Comparison of ENCODE assay signal across 12 mouse cellular contexts in genomic region chr17:3338821-3339220, GRCm38 (mm10). TPM values are rescaled to one million over a fixed set of nuclear protein-coding genes. Genes with fewer than 3 reads are reported as not detected.
A peak's percentile ranks its signal among the peaks of the same experiment; 100 is the strongest.
DNase-seq lines count a peak whose midpoint lies in the region; ATAC-seq and TF ChIP-seq lines count a peak whose summit lies in the region.
"Had no signal": no experiment of that assay in that cellular context is flagged by ENCODE, and none has a peak within 500 bp of the region (broad histone marks: within the 10 kb centered on the region; RNA-seq: fewer than 3 reads in every experiment).

No protein-coding gene starts in this region.

- no peak overlapping the region for H3K4me2 ChIP-seq in kidney, embryonic 14.5 days (replicated peaks; ENCODE audit: low read depth, low read length)
- no peak overlapping the region for H3K4me2 ChIP-seq in forebrain, embryonic 12.5 days
- no peak overlapping the region for H3K4me2 ChIP-seq in limb, embryonic 15.5 days

- H3K4me1 ChIP-seq in kidney, embryonic 14.5 days (ENCODE audit: control insufficient read depth, insufficient read depth, low read length): peaks cover 22% of the 10 kb centered on the region
- 0 out of 2 replicates have a peak, but pooled peaks cover 5% of the 10 kb centered on the region for H3K4me1 ChIP-seq in forebrain, embryonic 12.5 days
- peaks cover 40% of the 10 kb centered on the region for H3K4me1 ChIP-seq in limb, embryonic 15.5 days
- H3K4me1 ChIP-seq: heart, embryonic 10.5 days had no signal

- no peak overlapping the region for H3K9ac ChIP-seq in kidney, embryonic 14.5 days (ENCODE audit: low read depth, low read length)
- no peak overlapping the region for H3K9ac ChIP-seq in forebrain, embryonic 12.5 days
- H3K9ac ChIP-seq in limb, embryonic 15.5 days: no peak overlapping the region
- H3K9ac ChIP-seq: liver, embryonic 14.5 days had no signal

- no peak overlapping the region for H3K4me3 ChIP-seq in kidney, embryonic 14.5 days (ENCODE audit: low read length)
- no peak overlapping the region for H3K4me3 ChIP-seq in C2C12 (ENCODE audit: insufficient read depth, poor library complexity, severe bottlenecking)
- H3K4me3 ChIP-seq in forebrain, embryonic 12.5 days (replicated peaks): no peak overlapping the region
- no peak overlapping the region for H3K4me3 ChIP-seq in limb, embryonic 15.5 days
- H3K4me3 ChIP-seq: erythroblast, embryonic 14.5 days; heart, embryonic 10.5 days had no signal

- no peaks in the 10 kb centered on the region for H3K36me3 ChIP-seq in kidney, embryonic 14.5 days (ENCODE audit: control insufficient read depth, insufficient read depth, low read length)
- peaks cover 34% of the 10 kb centered on the region for H3K36me3 ChIP-seq in C2C12 (ENCODE audit: control insufficient read depth, insufficient read depth)
- H3K36me3 ChIP-seq in forebrain, embryonic 12.5 days (replicated peaks): no peaks in the 10 kb centered on the region
- no peaks in the 10 kb centered on the region for H3K36me3 ChIP-seq in limb, embryonic 15.5 days
- H3K36me3 ChIP-seq: heart, embryonic 10.5 days had no signal

- peak; percentile 83 for ATAC-seq in kidney, embryonic 14.5 days (ENCODE audit: low FRiP score, low TSS enrichment)
- peak; percentile 39; the same call in 1 of the 2 replicates for ATAC-seq in forebrain, embryonic 12.5 days (ENCODE audit: low FRiP score)
- ATAC-seq in limb, embryonic 15.5 days (ENCODE audit: insufficient number of reproducible peaks, low FRiP score, low TSS enrichment, low read depth): no peak
- ATAC-seq in granulocyte monocyte progenitor cell, adult 5-6 weeks (replicated peaks; ENCODE audit: poor library complexity, severe bottlenecking): no peak
- ATAC-seq: CD4-positive, CD25-positive, alpha-beta regulatory T cell, adult 4 months had no signal

- WGBS in kidney, embryonic 14.5 days: 23% methylated on average over 7 of the region's 7 CpGs
- 74% methylated on average over 7 of the region's 7 CpGs for WGBS in forebrain, embryonic 12.5 days
- 27% methylated on average over 7 of the region's 7 CpGs for WGBS in limb, embryonic 15.5 days

- H3ac ChIP-seq in C2C12 (ENCODE audit: control insufficient read depth, insufficient read length, low read depth): no peak overlapping the region

- H3K27ac ChIP-seq in kidney, embryonic 14.5 days (ENCODE audit: low read depth, low read length): no peak overlapping the region; the same call in 1 of the 2 replicates
- H3K27ac ChIP-seq in forebrain, embryonic 12.5 days: no peak overlapping the region
- H3K27ac ChIP-seq in limb, embryonic 15.5 days: peak overlapping the region; percentile 50; the same call in 1 of the 2 replicates
- H3K27ac ChIP-seq: heart, embryonic 10.5 days; liver, embryonic 14.5 days had no signal

- peaks cover 100% of the 10 kb centered on the region for H3K79me2 ChIP-seq in C2C12 (ENCODE audit: control insufficient read depth, insufficient read depth)

- H3K27me3 ChIP-seq in kidney, embryonic 14.5 days (ENCODE audit: control insufficient read depth, insufficient read depth, low read length): no peaks in the 10 kb centered on the region
- H3K27me3 ChIP-seq in C2C12 (ENCODE audit: control insufficient read depth, insufficient read depth, insufficient read length): no peaks in the 10 kb centered on the region
- no peaks in the 10 kb centered on the region for H3K27me3 ChIP-seq in forebrain, embryonic 12.5 days
- no peaks in the 10 kb centered on the region for H3K27me3 ChIP-seq in limb, embryonic 15.5 days

- TF ChIP-seq CTCF in C2C12 (IDR thresholded peaks at IDR 0.05; ENCODE audit: control insufficient read depth, insufficient read depth, insufficient read length): no peak

- peaks cover 97% of the 10 kb centered on the region for H3K79me3 ChIP-seq in C2C12 (ENCODE audit: low read depth)

- H3K9me3 ChIP-seq in kidney, embryonic 14.5 days (ENCODE audit: control insufficient read depth, low read length): no peaks in the 10 kb centered on the region
- no peaks in the 10 kb centered on the region for H3K9me3 ChIP-seq in forebrain, embryonic 12.5 days
- H3K9me3 ChIP-seq in limb, embryonic 15.5 days: no peaks in the 10 kb centered on the region
- H3K9me3 ChIP-seq: heart, embryonic 10.5 days had no signal

- no peak for DNase-seq in kidney, postnatal 10 days
- DNase-seq in spleen, adult 18-20 months: no peak
- no peak for DNase-seq in heart, adult 9 months (ENCODE audit: low spot score in 2 of 2)

TF ChIP-seq in C2C12, 6 proteins besides CTCF, POLR2A, EP300 and RAD21:
- TF ChIP-seq MYOG (IDR thresholded peaks at IDR 0.05; ENCODE audit: control insufficient read depth, extremely low read depth, insufficient read length): no peak
- no peak for TF ChIP-seq USF1 (IDR thresholded peaks at IDR 0.05; ENCODE audit: low read depth)
- TF ChIP-seq FOSL1 (IDR thresholded peaks at IDR 0.05; ENCODE audit: insufficient read depth, low read length, poor library complexity, severe bottlenecking): no peak
- TF ChIP-seq MYOD1 (IDR thresholded peaks at IDR 0.05; ENCODE audit: control insufficient read depth, insufficient read length, low read depth): peak; percentile 31

RNA-seq across cellular contexts. Expression of gene Tiam2, which starts 12.4 kb away (rescaled TPM):
- polyA plus RNA-seq in kidney, embryonic 14.5 days (2014; fragmentation: Nextera tagmentation; extraction: Ambion mirVana): 3.0 and 4.5 TPM in 2 replicates
- polyA plus RNA-seq in C2C12 (2012; fragmentation: generic; extraction: Trizol): 28.3 TPM
- polyA plus RNA-seq in forebrain, embryonic 12.5 days (2016; fragmentation: Nextera tagmentation; extraction: Ambion mirVana): 14.5 and 15.4 TPM in 2 replicates
- polyA plus RNA-seq in limb, embryonic 15.5 days (2015; fragmentation: Nextera tagmentation; extraction: Ambion mirVana): 17.8 and 19.2 TPM in 2 replicates
- 5.6 and 15.3 TPM in 2 replicates for total RNA-seq in granulocyte monocyte progenitor cell, adult 5-6 weeks (2014; fragmentation: Nextera tagmentation)
- 7.7 and 11.2 TPM in 2 replicates for total RNA-seq in granulocyte monocyte progenitor cell, adult 5-6 weeks (2017)
- polyA plus RNA-seq: erythroblast, embryonic 14.5 days had no signal

Comparison
In these comparisons a context has a peak if more than half of its experiments do, and no peak if none do; other contexts are left out.
1. ATAC-seq: peak in kidney, embryonic 14.5 days (single experiment) and forebrain, embryonic 12.5 days (single experiment); none in limb, embryonic 15.5 days (single experiment) and granulocyte monocyte progenitor cell, adult 5-6 weeks (single experiment).